Comparison of ENCODE assay signal across 8 mouse cellular contexts in the genomic region with DNA sequence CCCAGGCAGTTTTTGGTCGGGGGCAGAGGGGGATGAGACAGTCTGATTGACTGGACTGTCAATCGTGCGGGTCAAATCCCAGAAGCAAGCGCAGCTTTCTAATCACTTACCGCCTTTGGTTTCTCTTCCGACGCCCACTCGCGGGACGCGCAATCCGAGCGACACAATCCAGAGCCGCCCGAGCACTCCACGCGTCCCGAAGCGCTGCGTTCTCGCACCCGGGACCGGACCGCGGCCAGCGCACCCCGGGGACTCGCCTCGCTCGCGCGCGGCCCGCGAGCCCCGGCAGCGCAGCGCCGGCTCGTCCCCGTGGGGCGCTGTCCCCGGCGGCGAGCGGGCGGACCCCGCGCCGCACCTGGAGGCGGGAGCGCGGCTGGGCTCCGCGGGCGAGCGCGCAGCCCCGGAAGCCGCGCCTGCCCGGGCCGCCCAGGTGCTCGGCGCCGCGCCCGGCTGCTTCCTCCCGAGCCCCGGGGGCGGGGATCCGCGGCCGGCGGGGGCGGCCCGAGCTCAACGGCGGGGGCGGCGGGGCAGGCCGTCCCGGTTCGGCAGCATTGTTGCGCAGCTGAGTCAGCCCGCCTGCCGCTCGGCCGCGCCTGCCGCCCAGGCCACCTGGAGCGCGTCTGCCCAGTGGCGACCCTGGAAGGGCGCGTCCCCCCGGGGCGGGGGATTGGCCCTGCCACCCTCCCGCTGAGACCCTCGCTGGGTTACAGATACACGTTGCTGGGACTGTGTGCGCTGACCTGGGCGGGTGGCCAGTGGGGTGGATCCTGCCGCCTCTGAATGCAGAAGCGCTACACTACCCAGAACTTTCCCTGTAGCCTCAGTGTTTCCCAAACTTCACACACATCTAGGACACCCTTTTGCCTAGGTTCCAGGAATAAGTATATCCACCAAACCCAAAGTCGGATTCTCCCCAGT. TPM values are rescaled to one million over a fixed set of nuclear protein-coding genes. Genes with fewer than 3 reads are reported as not detected.
DNase-seq lines count a peak whose midpoint lies in the region; ATAC-seq and TF ChIP-seq lines count a peak whose summit lies in the region.

Gene Arap2 (minus strand): TSS at position 376 of the 918 bp plus-strand sequence.

- peak within 1 kb of the TSS; percentile 91 for H3K4me2 ChIP-seq in hindbrain, embryonic 16.5 days (ENCODE audit: low read length)

- CTCF ChIA-PET in Patski (lab: Charles Lee): no interaction called here

- H3K27me3 ChIP-seq in Patski: no peaks in the 10 kb centered on the region
- H3K27me3 ChIP-seq in hindbrain, embryonic 16.5 days (replicated peaks; ENCODE audit: control insufficient read depth, insufficient read depth, low read length): no peaks in the 10 kb centered on the region

- in situ Hi-C loops in Patski (cut with MboI; ENCODE audit: low pct_unique_long_range_greater_than_20kb): no loop called here

- H3K9ac ChIP-seq in hindbrain, embryonic 16.5 days (ENCODE audit: low read depth, low read length): peak within 1 kb of the TSS; percentile 79

- ATAC-seq in Patski: peak; percentile 95
- ATAC-seq in hindbrain, embryonic 16.5 days: peak; percentile 90
- ATAC-seq in megakaryocyte, adult 5-6 weeks (ENCODE audit: poor library complexity, severe bottlenecking): peak; percentile 73

- no peaks in the 10 kb centered on the region for H3K9me3 ChIP-seq in hindbrain, embryonic 16.5 days (ENCODE audit: control insufficient read depth, low read length)

- H3K4me3 ChIP-seq in hindbrain, embryonic 16.5 days (ENCODE audit: low read length): peak within 1 kb of the TSS; percentile 76

- DNase-seq in Patski (ENCODE audit: low read depth, low spot score): no peak
- peak; percentile 38 to 52 for DNase-seq in cerebellum, postnatal 14 days
- peak; percentile 20 to 24 for DNase-seq in gastrocnemius, adult 8-10 months (ENCODE audit: low spot score in 2 of 2)
- peak in 1 of 2 experiments; percentile 82 for DNase-seq in left cerebral cortex, postnatal 10 days (ENCODE audit: extremely low spot score in 1 of 2, low spot score in 2 of 2)
- DNase-seq in right cerebral cortex, adult 18-20 months: peak; percentile 68
- peak; percentile 73 for DNase-seq in urinary bladder, adult 2 months (ENCODE audit: low spot score)

- intact Hi-C loops in left cerebral cortex, postnatal 10 days (cut with DNase I): no loop called here

- POLR2A ChIA-PET in Patski (lab: Charles Lee): interaction anchor here (1.1 kb wide), 1 partner anchor 40 kb away, joined by 3 read pairs; no protein-coding TSS in a partner anchor

- H3K36me3 ChIP-seq in hindbrain, embryonic 16.5 days (ENCODE audit: control insufficient read depth, insufficient read depth, low read length): no peaks in the 10 kb centered on the region

- under 1% methylated on average over 82 of the region's 106 CpGs for WGBS in hindbrain, embryonic 16.5 days

- 0 out of 2 replicates have a peak, but pooled peaks cover 4% of the 10 kb centered on the region for H3K4me1 ChIP-seq in hindbrain, embryonic 16.5 days (ENCODE audit: control insufficient read depth, insufficient read depth, low read depth, low read length)

- no peak for TF ChIP-seq CTCF in Patski (IDR thresholded peaks at IDR 0.05)

- peak within 1 kb of the TSS; percentile 46; the same call in 1 of the 2 replicates for H3K27ac ChIP-seq in hindbrain, embryonic 16.5 days (ENCODE audit: low read depth, low read length)

RNA-seq across cellular contexts. Expression of gene Arap2, which starts in this region (rescaled TPM):
- 15.6 TPM for polyA plus RNA-seq in Patski (2021)
- 1 to 10 TPM in 1 of 4 experiments, under 1 TPM in 3; 0.67 to 1.5 (median 0.77) TPM for total RNA-seq in gastrocnemius, adult 8-10 months (2022)
- 7.4 and 8.4 TPM in 2 replicates for polyA plus RNA-seq in hindbrain, embryonic 16.5 days (2015; fragmentation: Nextera tagmentation; extraction: Ambion mirVana)
- 10 to 100 TPM; 43.9 to 46.7 TPM for total RNA-seq in left cerebral cortex, postnatal 10 days (2021)
- 6.8 and 11.0 TPM in 2 replicates for total RNA-seq in megakaryocyte, adult 5-6 weeks (2015)
- total RNA-seq in megakaryocyte, adult 5-6 weeks (2017): 7.7 and 10.0 TPM in 2 replicates
- polyA plus RNA-seq in urinary bladder, adult 2 months (2012; rRNA removed): 8.2 and 9.3 TPM in 2 replicates
